ENCODE assay signal across 8 mouse cellular contexts in the genomic region with DNA sequence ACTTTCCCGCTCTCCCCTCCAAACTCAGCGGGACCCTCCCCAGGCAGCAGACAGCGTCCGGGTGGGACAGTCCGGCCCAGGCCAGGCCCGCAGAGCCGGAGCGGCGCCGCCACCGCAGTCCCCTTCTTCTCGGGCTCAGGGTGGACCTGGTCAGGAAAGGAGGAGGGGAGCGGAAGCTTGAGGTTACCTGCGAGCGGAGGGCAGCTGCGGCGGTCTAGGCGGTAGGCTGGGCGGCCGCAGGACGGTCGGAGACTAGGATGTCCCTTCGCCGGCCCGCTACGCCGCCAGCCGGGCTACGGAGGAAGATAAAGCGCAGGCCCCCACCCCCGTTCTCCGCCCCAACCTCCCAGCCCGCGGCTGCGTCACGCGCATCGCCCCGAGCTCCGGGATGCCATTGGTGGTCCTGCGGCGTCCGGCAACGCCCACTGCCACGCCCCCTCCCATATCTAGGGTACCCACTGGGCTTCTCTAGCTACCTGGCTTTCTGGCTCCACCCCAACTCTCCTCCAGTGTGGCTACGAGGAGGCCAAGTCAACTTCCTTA. TPM values are rescaled to one million over a fixed set of nuclear protein-coding genes. Genes with fewer than 3 reads are reported as not detected.
DNase-seq lines count a peak whose midpoint lies in the region; ATAC-seq and TF ChIP-seq lines count a peak whose summit lies in the region.

A gene (minus strand): TSS at position 371 of the 543 bp plus-strand sequence.

- no peak within 1 kb of the TSS for H3K27ac ChIP-seq in forebrain, embryonic 14.5 days (ENCODE audit: low read depth, low read length)
- peak within 1 kb of the TSS; percentile 70 for H3K27ac ChIP-seq in neural tube, embryonic 15.5 days (replicated peaks)

- no peaks in the 10 kb centered on the region for H3K9me3 ChIP-seq in E14TG2a.4 (ENCODE audit: low read length)
- H3K9me3 ChIP-seq in forebrain, embryonic 14.5 days (replicated peaks; ENCODE audit: control insufficient read depth, low read length), result no peaks in the 10 kb centered on the region
- H3K9me3 ChIP-seq in neural tube, embryonic 15.5 days (replicated peaks), result no peaks in the 10 kb centered on the region

- H3K27me3 ChIP-seq in E14TG2a.4 (ENCODE audit: insufficient read depth, low read length), result peaks cover 14% of the 10 kb centered on the region
- H3K27me3 ChIP-seq in forebrain, embryonic 14.5 days (replicated peaks; ENCODE audit: control insufficient read depth, insufficient read depth, low read length), result no peaks in the 10 kb centered on the region
- no peaks in the 10 kb centered on the region for H3K27me3 ChIP-seq in neural tube, embryonic 15.5 days (replicated peaks)

- H3K4me2 ChIP-seq in forebrain, embryonic 14.5 days (ENCODE audit: low read length), result peak within 1 kb of the TSS; percentile 51
- H3K4me2 ChIP-seq in neural tube, embryonic 15.5 days, result peak within 1 kb of the TSS; percentile 89

- H3K4me3 ChIP-seq in E14TG2a.4 (replicated peaks; ENCODE audit: low read length), result peak within 1 kb of the TSS; percentile 92
- peak within 1 kb of the TSS; percentile 80 for H3K4me3 ChIP-seq in forebrain, embryonic 14.5 days (ENCODE audit: low read depth, low read length)
- peak within 1 kb of the TSS; percentile 94 for H3K4me3 ChIP-seq in neural tube, embryonic 15.5 days (replicated peaks)

- H3K4me1 ChIP-seq in E14TG2a.4 (replicated peaks; ENCODE audit: low read depth, low read length), result peaks cover 26% of the 10 kb centered on the region
- H3K4me1 ChIP-seq in forebrain, embryonic 14.5 days (ENCODE audit: control insufficient read depth, insufficient read depth, low read length), result peaks cover 4% of the 10 kb centered on the region; the same call in 1 of the 2 replicates
- peaks cover 11% of the 10 kb centered on the region for H3K4me1 ChIP-seq in neural tube, embryonic 15.5 days

- intact Hi-C loops in heart, postnatal 14 days (cut with DNase I), result loop anchor here (5.0 kb wide), 1 partner anchor 52 kb away; a partner anchor contains a TSS

- TF ChIP-seq CTCF in E14TG2a.4 (conservative IDR thresholded peaks at IDR 0.05; ENCODE audit: low read length), result no peak

- ATAC-seq in cerebellum, adult (ENCODE audit: insufficient number of reproducible peaks, low FRiP score, low TSS enrichment), result peak; percentile 82
- peak; percentile 100 for ATAC-seq in forebrain, embryonic 14.5 days
- ATAC-seq in neural tube, embryonic 15.5 days (ENCODE audit: low FRiP score), result peak; percentile 99

- H3K36me3 ChIP-seq in E14TG2a.4 (ENCODE audit: insufficient read depth, low read length), result no peaks in the 10 kb centered on the region; the same call in 1 of the 2 replicates
- H3K36me3 ChIP-seq in forebrain, embryonic 14.5 days (ENCODE audit: control insufficient read depth, insufficient read depth, low read length), result no peaks in the 10 kb centered on the region
- no peaks in the 10 kb centered on the region for H3K36me3 ChIP-seq in neural tube, embryonic 15.5 days

- DNase-seq in forebrain, embryonic 14.5 days (ENCODE audit: low spot score), result peak; percentile 92
- DNase-seq in heart, postnatal 14 days, result peak; percentile 85
- DNase-seq in layer of hippocampus, adult 11-12 months (ENCODE audit: low spot score), result peak; percentile 86
- peak; percentile 97 for DNase-seq in lung, adult 18-20 months
- peak; percentile 93 for DNase-seq in testis, postnatal 14 days (ENCODE audit: low spot score)

- H3K9ac ChIP-seq in forebrain, embryonic 14.5 days (ENCODE audit: low read length), result peak within 1 kb of the TSS; percentile 73
- peak within 1 kb of the TSS; percentile 84 for H3K9ac ChIP-seq in neural tube, embryonic 15.5 days (replicated peaks)

- WGBS in forebrain, embryonic 14.5 days, result under 1% methylated on average over 45 of the region's 46 CpGs
- under 1% methylated on average over 37 of the region's 46 CpGs for WGBS in neural tube, embryonic 15.5 days

RNA-seq across cellular contexts. Expression of the gene that starts here (rescaled TPM):
- polyA plus RNA-seq in forebrain, embryonic 14.5 days (2014; fragmentation: Nextera tagmentation; extraction: Ambion mirVana), result 11.9 and 12.6 TPM in 2 replicates
- total RNA-seq in heart, postnatal 14 days (2021), result 10 to 100 TPM; 15.1 to 17.1 TPM
- 9.8 and 16.6 TPM in 2 replicates for polyA plus RNA-seq in neural tube, embryonic 15.5 days (2015; fragmentation: Nextera tagmentation; extraction: Ambion mirVana)
